Mouse (Mus musculus): Measurements from ENCODE around the gene 5730522E02Rik. TPM values are rescaled to one million over a fixed set of nuclear protein-coding genes. Genes with fewer than 3 reads are reported as not detected.
"Not testable (repeated sequence)": the region's sequence is repeated elsewhere in the genome, so short reads cannot be mapped to it uniquely, and the experiment has no call there.

5730522E02Rik gene
- 2.7 and 2.9 TPM in 2 replicates for polyA plus RNA-seq (2014; fragmentation: Nextera tagmentation; extraction: Ambion mirVana)

DNA sequence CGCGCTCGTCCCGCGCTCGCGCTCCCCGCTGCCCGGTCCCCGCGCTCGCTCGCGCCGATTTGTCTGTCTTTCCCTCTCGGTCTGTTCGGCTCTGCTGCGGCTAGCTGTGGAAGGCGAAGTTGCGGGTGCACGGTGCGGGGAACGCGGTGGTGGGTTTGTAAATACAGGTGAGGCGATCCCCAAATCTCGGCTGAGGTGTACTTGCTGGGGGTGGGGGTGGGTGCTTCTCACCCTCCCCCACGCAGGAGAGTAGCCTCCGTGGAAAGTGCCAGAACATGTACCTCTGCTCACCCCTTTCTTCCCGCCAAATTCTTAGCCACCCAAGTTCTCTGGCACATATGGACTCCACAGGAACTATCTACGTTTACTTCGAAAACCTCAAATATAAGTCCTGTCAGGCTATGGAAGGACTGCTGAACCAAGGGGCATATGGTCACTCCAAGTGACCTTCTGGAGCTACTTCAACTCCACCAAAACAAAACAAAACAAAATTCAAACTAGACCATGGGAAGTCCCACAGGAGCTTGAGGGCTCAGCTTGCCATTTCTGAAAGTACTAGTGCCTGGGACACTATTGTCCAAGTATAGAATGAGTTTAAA lies at the start of gene 5730522E02Rik:
Gene 5730522E02Rik (minus strand): TSS at position 182 of the 599 bp plus-strand sequence.
- no peaks in the 10 kb centered on the region for H3K27me3 ChIP-seq (ENCODE audit: insufficient read depth, low read length)
- peak within 1 kb of the TSS; percentile 94 for H3K27ac ChIP-seq (ENCODE audit: low read depth)
- no peaks in the 10 kb centered on the region for H3K9me3 ChIP-seq (ENCODE audit: low read depth, low read length)
- DNase-seq = peak; percentile 50
- no peak for TF ChIP-seq CTCF (IDR thresholded peaks at IDR 0.05; ENCODE audit: low read depth)
- no peaks in the 10 kb centered on the region for H3K36me3 ChIP-seq (ENCODE audit: insufficient read depth)
- H3K4me2 ChIP-seq = peak within 1 kb of the TSS; percentile 80
- peak within 1 kb of the TSS; percentile 65 for H3K4me3 ChIP-seq (ENCODE audit: low read depth, low read length)
- peak; percentile 39 for ATAC-seq (ENCODE audit: insufficient read depth)
- WGBS = 2% methylated on average over 31 of the region's 31 CpGs
- no peaks in the 10 kb centered on the region for H3K4me1 ChIP-seq (ENCODE audit: insufficient read depth)
- H3K9ac ChIP-seq = peak within 1 kb of the TSS; percentile 96

DNA sequence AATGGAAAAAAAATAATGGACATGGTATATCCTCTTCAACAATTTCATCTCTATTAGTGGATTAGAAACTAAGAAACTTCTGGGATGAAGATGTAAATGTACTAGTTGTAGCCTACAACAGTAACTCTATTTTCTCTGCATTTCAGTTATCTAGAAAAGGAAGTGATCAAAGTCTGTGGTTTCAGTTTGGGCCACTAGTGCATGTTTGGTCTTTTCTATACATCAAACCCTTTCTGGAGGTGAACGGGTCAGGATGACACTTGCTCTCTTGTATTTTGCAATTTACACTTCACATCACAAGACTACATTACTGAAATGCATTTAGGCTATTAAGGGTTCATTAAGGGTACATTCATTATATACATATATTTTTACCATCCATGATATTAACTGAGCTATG lies 26.0 kb upstream of the 5730522E02Rik start:
- 71% methylated on average over 1 of the region's 1 CpGs for WGBS
- Histone ChIP-seq H3K4me1 (ENCODE audit: insufficient read depth) (no peaks in the 10 kb centered on the region), H3K27me3 (ENCODE audit: insufficient read depth, low read length) (no peaks in the 10 kb centered on the region), H3K27ac (ENCODE audit: low read depth) (no peak overlapping the region), H3K9ac (no peak overlapping the region), H3K4me3 (ENCODE audit: low read depth, low read length) (no peak overlapping the region), H3K4me2 (no peak overlapping the region), H3K36me3 (ENCODE audit: insufficient read depth) (no peaks in the 10 kb centered on the region), H3K9me3 (ENCODE audit: low read depth, low read length) (no peaks in the 10 kb centered on the region)
- no peak for TF ChIP-seq CTCF (IDR thresholded peaks at IDR 0.05; ENCODE audit: low read depth)
- ATAC-seq (ENCODE audit: insufficient read depth) (no peak), DNase-seq (no peak)

DNA sequence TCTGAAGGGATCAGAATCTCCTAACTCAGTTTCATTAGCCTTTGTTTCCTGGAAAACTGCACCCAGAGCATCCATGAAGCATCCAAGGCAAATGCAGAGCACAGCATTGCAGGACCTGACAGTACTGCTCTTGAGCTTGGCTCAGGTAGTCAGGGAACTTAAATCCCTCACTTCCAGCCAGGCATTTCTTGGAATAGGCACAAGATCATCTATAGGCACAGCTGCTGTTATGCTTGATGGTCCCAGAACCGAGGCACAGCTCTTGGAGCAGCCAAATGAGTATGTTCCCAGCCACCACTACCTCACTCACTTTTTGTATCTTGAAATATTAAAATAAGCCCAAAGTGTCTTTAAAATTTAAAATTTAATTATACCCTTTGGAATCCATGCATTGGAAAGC lies 19.3 kb upstream of the 5730522E02Rik start:
- no peak for ATAC-seq (ENCODE audit: insufficient read depth)
- H3K36me3 ChIP-seq (ENCODE audit: insufficient read depth) = no peaks in the 10 kb centered on the region
- no peak overlapping the region for H3K27ac ChIP-seq (ENCODE audit: low read depth)
- 64% methylated on average over 1 of the region's 1 CpGs for WGBS
- H3K9ac ChIP-seq = no peak overlapping the region
- no peak for DNase-seq
- H3K27me3 ChIP-seq (ENCODE audit: insufficient read depth, low read length) = no peaks in the 10 kb centered on the region
- no peak for TF ChIP-seq CTCF (IDR thresholded peaks at IDR 0.05; ENCODE audit: low read depth)
- no peaks in the 10 kb centered on the region for H3K9me3 ChIP-seq (ENCODE audit: low read depth, low read length)
- H3K4me1 ChIP-seq (ENCODE audit: insufficient read depth) = no peaks in the 10 kb centered on the region
- no peak overlapping the region for H3K4me3 ChIP-seq (ENCODE audit: low read depth, low read length)
- no peak overlapping the region for H3K4me2 ChIP-seq

DNA sequence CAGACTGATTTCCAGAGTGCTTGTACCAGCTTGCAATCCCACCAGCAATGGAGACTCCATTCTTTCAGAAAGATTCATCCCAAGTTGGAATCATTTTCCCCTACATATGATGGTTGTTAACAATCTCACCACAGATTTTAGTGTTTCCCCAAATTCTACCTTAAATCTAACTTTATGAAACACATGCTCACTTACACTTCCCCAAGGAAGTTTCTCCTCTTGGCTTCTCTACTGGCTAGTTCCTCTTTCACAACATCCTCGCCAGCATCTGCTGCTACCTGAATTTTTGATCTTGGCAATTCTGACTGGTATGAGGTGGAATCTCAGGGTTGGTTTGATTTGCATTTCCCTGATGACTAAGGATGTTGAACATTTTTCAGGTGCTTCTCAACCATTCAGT lies 3.1 kb upstream of the 5730522E02Rik start:
- not testable (repeated sequence) for H3K4me1 ChIP-seq (ENCODE audit: insufficient read depth); H3K9ac ChIP-seq; ATAC-seq (ENCODE audit: insufficient read depth); H3K9me3 ChIP-seq (ENCODE audit: low read depth, low read length); H3K4me2 ChIP-seq; H3K36me3 ChIP-seq (ENCODE audit: insufficient read depth); H3K4me3 ChIP-seq (ENCODE audit: low read depth, low read length); H3K27me3 ChIP-seq (ENCODE audit: insufficient read depth, low read length); DNase-seq; H3K27ac ChIP-seq (ENCODE audit: low read depth)
- whole genome bisulfite sequencing = 94% methylated on average over 1 of the region's 1 CpGs

- H3K9ac ChIP-seq = peak overlapping the region; percentile 96
- H3K36me3 ChIP-seq (ENCODE audit: insufficient read depth) = no peaks in the 10 kb centered on the region
- peak overlapping the region; percentile 94 for H3K27ac ChIP-seq (ENCODE audit: low read depth)
- H3K4me1 ChIP-seq (ENCODE audit: insufficient read depth) = no peaks in the 10 kb centered on the region
- DNase-seq (peak; percentile 80), ATAC-seq (ENCODE audit: insufficient read depth) (peak; percentile 97)
- under 1% methylated on average over 38 of the region's 73 CpGs for WGBS
- H3K9me3 ChIP-seq (ENCODE audit: low read depth, low read length) = no peaks in the 10 kb centered on the region
- 0 out of 2 replicates have a peak, but pooled peaks have one; percentile 7 for TF ChIP-seq CTCF (IDR thresholded peaks at IDR 0.05; ENCODE audit: low read depth)
- peak overlapping the region; percentile 65 for H3K4me3 ChIP-seq (ENCODE audit: low read depth, low read length)
- H3K4me2 ChIP-seq = peak overlapping the region; percentile 80
- no peaks in the 10 kb centered on the region for H3K27me3 ChIP-seq (ENCODE audit: insufficient read depth, low read length)
These were observed 567 bp downstream of the 5730522E02Rik start for GRCm38 (mm10) chr11:26209811-26210581.

GRCm38 (mm10) chr11:26203466-26203865 lies 7.1 kb downstream of the 5730522E02Rik start:
- 78% methylated on average over 2 of the region's 2 CpGs for WGBS
- Histone ChIP-seq H3K4me2 (no peak overlapping the region), H3K27me3 (ENCODE audit: insufficient read depth, low read length) (no peaks in the 10 kb centered on the region), H3K4me3 (ENCODE audit: low read depth, low read length) (no peak overlapping the region), H3K4me1 (ENCODE audit: insufficient read depth) (no peaks in the 10 kb centered on the region), H3K36me3 (ENCODE audit: insufficient read depth) (no peaks in the 10 kb centered on the region), H3K27ac (ENCODE audit: low read depth) (no peak overlapping the region), H3K9ac (no peak overlapping the region), H3K9me3 (ENCODE audit: low read depth, low read length) (no peaks in the 10 kb centered on the region)
- ATAC-seq (ENCODE audit: insufficient read depth) = no peak
- DNase-seq = no peak
- no peak for TF ChIP-seq CTCF (IDR thresholded peaks at IDR 0.05; ENCODE audit: low read depth)

DNA sequence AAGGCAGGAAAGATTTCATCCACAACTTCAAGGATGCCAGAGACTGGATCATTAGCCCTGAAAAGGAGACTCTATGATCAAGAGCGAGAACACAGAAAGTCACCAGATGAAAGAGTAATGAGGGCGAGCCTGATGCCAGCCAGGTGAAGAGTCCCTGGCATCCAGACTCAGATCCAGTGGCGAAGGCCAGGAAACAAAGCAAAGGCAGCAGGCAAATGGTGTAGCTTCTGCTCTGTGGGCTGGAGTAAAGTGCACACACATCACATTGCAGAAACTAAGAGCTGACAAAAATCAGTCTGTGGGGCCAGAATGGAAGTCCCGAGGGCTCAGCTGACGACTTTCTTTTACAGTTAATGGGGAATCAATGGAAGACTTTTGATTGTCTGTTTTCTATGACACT lies 7.7 kb downstream of the 5730522E02Rik start:
- DNase-seq = no peak
- 85% methylated on average over 5 of the region's 5 CpGs for WGBS

More for the DNA sequence above, 7.7 kb downstream of the 5730522E02Rik start:
- no peak for ATAC-seq (ENCODE audit: insufficient read depth)
- H3K4me2 ChIP-seq = no peak overlapping the region
- TF ChIP-seq CTCF (IDR thresholded peaks at IDR 0.05; ENCODE audit: low read depth) = no peak
- H3K9ac ChIP-seq = no peak overlapping the region
- no peak overlapping the region for H3K4me3 ChIP-seq (ENCODE audit: low read depth, low read length)
- H3K36me3 ChIP-seq (ENCODE audit: insufficient read depth) = no peaks in the 10 kb centered on the region
- no peak overlapping the region for H3K27ac ChIP-seq (ENCODE audit: low read depth)
- H3K27me3 ChIP-seq (ENCODE audit: insufficient read depth, low read length) = no peaks in the 10 kb centered on the region
- no peaks in the 10 kb centered on the region for H3K4me1 ChIP-seq (ENCODE audit: insufficient read depth)
- H3K9me3 ChIP-seq (ENCODE audit: low read depth, low read length) = no peaks in the 10 kb centered on the region

Measured in lung, embryonic 14.5 days (tissue).